Comparison of ENCODE assay signal across 8 mouse cellular contexts in genomic region chr8:40150911-40151797, GRCm38 (mm10).
DNase-seq lines count a peak whose midpoint lies in the region; ATAC-seq and TF ChIP-seq lines count a peak whose summit lies in the region.

No protein-coding gene starts in this region.

- peaks cover 8% of the 10 kb centered on the region; the same call in 1 of the 2 replicates for H3K4me1 ChIP-seq in embryonic facial prominence, embryonic 13.5 days
- 0 out of 2 replicates have a peak, but pooled peaks cover 3% of the 10 kb centered on the region for H3K4me1 ChIP-seq in heart, embryonic 10.5 days
- no peaks in the 10 kb centered on the region for H3K4me1 ChIP-seq in kidney, embryonic 14.5 days (ENCODE audit: control insufficient read depth, insufficient read depth, low read length)
- H3K4me1 ChIP-seq in limb, embryonic 13.5 days, result no peaks in the 10 kb centered on the region
- H3K4me1 ChIP-seq in midbrain, embryonic 16.5 days (ENCODE audit: control insufficient read depth, insufficient read depth, low read length), result no peaks in the 10 kb centered on the region

- H3ac ChIP-seq in C2C12 (ENCODE audit: control insufficient read depth, insufficient read length, low read depth), result no peak overlapping the region

- no peaks in the 10 kb centered on the region for H3K9me3 ChIP-seq in embryonic facial prominence, embryonic 13.5 days
- H3K9me3 ChIP-seq in heart, embryonic 10.5 days, result no peaks in the 10 kb centered on the region
- no peaks in the 10 kb centered on the region for H3K9me3 ChIP-seq in kidney, embryonic 14.5 days (ENCODE audit: control insufficient read depth, low read length)
- H3K9me3 ChIP-seq in limb, embryonic 13.5 days, result no peaks in the 10 kb centered on the region
- H3K9me3 ChIP-seq in midbrain, embryonic 16.5 days (replicated peaks; ENCODE audit: control insufficient read depth, low read length, poor library complexity, severe bottlenecking), result 0 out of 2 replicates have a peak, but pooled peaks cover 2% of the 10 kb centered on the region

- peak; percentile 23 for TF ChIP-seq CTCF in C2C12 (IDR thresholded peaks at IDR 0.05; ENCODE audit: control insufficient read depth, insufficient read depth, insufficient read length)

- H3K79me2 ChIP-seq in C2C12 (ENCODE audit: control insufficient read depth, insufficient read depth), result no peaks in the 10 kb centered on the region

- WGBS in embryonic facial prominence, embryonic 13.5 days, result 12% methylated on average over 21 of the region's 21 CpGs
- 20% methylated on average over 21 of the region's 21 CpGs for WGBS in heart, embryonic 10.5 days
- WGBS in kidney, embryonic 14.5 days, result 18% methylated on average over 21 of the region's 21 CpGs
- WGBS in limb, embryonic 13.5 days, result 20% methylated on average over 21 of the region's 21 CpGs
- WGBS in midbrain, embryonic 16.5 days, result 9% methylated on average over 21 of the region's 21 CpGs

- H3K4me2 ChIP-seq in embryonic facial prominence, embryonic 13.5 days, result peak overlapping the region; percentile 61
- H3K4me2 ChIP-seq in kidney, embryonic 14.5 days (replicated peaks; ENCODE audit: low read depth, low read length), result peak overlapping the region; percentile 40
- H3K4me2 ChIP-seq in limb, embryonic 13.5 days (replicated peaks), result peak overlapping the region; percentile 59
- H3K4me2 ChIP-seq in midbrain, embryonic 16.5 days (ENCODE audit: low read length), result peak overlapping the region; percentile 56

- H3K36me3 ChIP-seq in C2C12 (ENCODE audit: control insufficient read depth, insufficient read depth), result no peaks in the 10 kb centered on the region
- no peaks in the 10 kb centered on the region for H3K36me3 ChIP-seq in embryonic facial prominence, embryonic 13.5 days
- no peaks in the 10 kb centered on the region for H3K36me3 ChIP-seq in heart, embryonic 10.5 days
- H3K36me3 ChIP-seq in kidney, embryonic 14.5 days (ENCODE audit: control insufficient read depth, insufficient read depth, low read length), result no peaks in the 10 kb centered on the region
- no peaks in the 10 kb centered on the region for H3K36me3 ChIP-seq in limb, embryonic 13.5 days
- no peaks in the 10 kb centered on the region for H3K36me3 ChIP-seq in midbrain, embryonic 16.5 days (ENCODE audit: control insufficient read depth, insufficient read depth, low read length)

- H3K27ac ChIP-seq in embryonic facial prominence, embryonic 13.5 days, result no peak overlapping the region
- H3K27ac ChIP-seq in heart, embryonic 10.5 days, result 0 out of 2 replicates have a peak overlapping the region, but pooled peaks have one; percentile 22
- no peak overlapping the region for H3K27ac ChIP-seq in kidney, embryonic 14.5 days (ENCODE audit: low read depth, low read length)
- no peak overlapping the region for H3K27ac ChIP-seq in limb, embryonic 13.5 days
- H3K27ac ChIP-seq in midbrain, embryonic 16.5 days (ENCODE audit: low read length), result no peak overlapping the region

- no peak overlapping the region for H3K4me3 ChIP-seq in C2C12 (ENCODE audit: insufficient read depth, poor library complexity, severe bottlenecking)
- H3K4me3 ChIP-seq in embryonic facial prominence, embryonic 13.5 days, result peak overlapping the region; percentile 31
- peak overlapping the region; percentile 46 for H3K4me3 ChIP-seq in heart, embryonic 10.5 days
- H3K4me3 ChIP-seq in kidney, embryonic 14.5 days (ENCODE audit: low read length), result 0 out of 2 replicates have a peak overlapping the region, but pooled peaks have one; percentile 16
- H3K4me3 ChIP-seq in limb, embryonic 13.5 days, result peak overlapping the region; percentile 29
- H3K4me3 ChIP-seq in midbrain, embryonic 16.5 days (ENCODE audit: low read depth, low read length), result peak overlapping the region; percentile 22; the same call in 1 of the 2 replicates

- no peak for ATAC-seq in embryonic facial prominence, embryonic 13.5 days (ENCODE audit: insufficient number of reproducible peaks, insufficient read depth, low FRiP score, low TSS enrichment, low read depth)
- ATAC-seq in kidney, embryonic 14.5 days (ENCODE audit: low FRiP score, low TSS enrichment), result peak; percentile 85; the same call in 1 of the 2 replicates
- peak; percentile 78; the same call in 1 of the 2 replicates for ATAC-seq in limb, embryonic 13.5 days (ENCODE audit: low FRiP score, low read depth)
- ATAC-seq in midbrain, embryonic 16.5 days, result peak; percentile 93

- H3K9ac ChIP-seq in embryonic facial prominence, embryonic 13.5 days, result peak overlapping the region; percentile 47; the same call in 1 of the 2 replicates
- H3K9ac ChIP-seq in kidney, embryonic 14.5 days (ENCODE audit: low read depth, low read length), result no peak overlapping the region
- H3K9ac ChIP-seq in limb, embryonic 13.5 days, result no peak overlapping the region
- no peak overlapping the region for H3K9ac ChIP-seq in midbrain, embryonic 16.5 days (ENCODE audit: low read depth, low read length)

- peak; percentile 69 to 77 for DNase-seq in adrenal gland, postnatal 36 days
- DNase-seq in heart, embryonic 10.5 days (ENCODE audit: low spot score), result no peak
- DNase-seq in telencephalon, adult 2 months (ENCODE audit: low read depth, low spot score), result peak; percentile 28

- no peaks in the 10 kb centered on the region for H3K79me3 ChIP-seq in C2C12 (ENCODE audit: low read depth)

- H3K27me3 ChIP-seq in C2C12 (ENCODE audit: control insufficient read depth, insufficient read depth, insufficient read length), result no peaks in the 10 kb centered on the region
- H3K27me3 ChIP-seq in embryonic facial prominence, embryonic 13.5 days, result no peaks in the 10 kb centered on the region
- no peaks in the 10 kb centered on the region for H3K27me3 ChIP-seq in heart, embryonic 10.5 days (ENCODE audit: insufficient read depth, poor library complexity, severe bottlenecking)
- 0 out of 2 replicates have a peak, but pooled peaks cover 2% of the 10 kb centered on the region for H3K27me3 ChIP-seq in kidney, embryonic 14.5 days (ENCODE audit: control insufficient read depth, insufficient read depth, low read length)
- no peaks in the 10 kb centered on the region for H3K27me3 ChIP-seq in limb, embryonic 13.5 days
- H3K27me3 ChIP-seq in midbrain, embryonic 16.5 days (ENCODE audit: control insufficient read depth, insufficient read depth, low read depth, low read length), result no peaks in the 10 kb centered on the region

TF ChIP-seq in C2C12, 6 proteins besides CTCF, POLR2A, EP300 and RAD21:
- no peak for TF ChIP-seq MAX (IDR thresholded peaks at IDR 0.05)
- TF ChIP-seq MYOG (IDR thresholded peaks at IDR 0.05; ENCODE audit: control insufficient read depth, extremely low read depth, insufficient read length), result no peak
- no peak for TF ChIP-seq FOSL1 (IDR thresholded peaks at IDR 0.05; ENCODE audit: insufficient read depth, low read length, poor library complexity, severe bottlenecking)
- no peak for TF ChIP-seq USF1 (IDR thresholded peaks at IDR 0.05; ENCODE audit: low read depth)
- no peak for TF ChIP-seq MYOD1 (IDR thresholded peaks at IDR 0.05; ENCODE audit: control insufficient read depth, insufficient read length, low read depth)
- no peak for TF ChIP-seq CEBPB (IDR thresholded peaks at IDR 0.05; ENCODE audit: low read depth)
